ENCODE assay signal across 8 mouse cellular contexts in the genomic region with DNA sequence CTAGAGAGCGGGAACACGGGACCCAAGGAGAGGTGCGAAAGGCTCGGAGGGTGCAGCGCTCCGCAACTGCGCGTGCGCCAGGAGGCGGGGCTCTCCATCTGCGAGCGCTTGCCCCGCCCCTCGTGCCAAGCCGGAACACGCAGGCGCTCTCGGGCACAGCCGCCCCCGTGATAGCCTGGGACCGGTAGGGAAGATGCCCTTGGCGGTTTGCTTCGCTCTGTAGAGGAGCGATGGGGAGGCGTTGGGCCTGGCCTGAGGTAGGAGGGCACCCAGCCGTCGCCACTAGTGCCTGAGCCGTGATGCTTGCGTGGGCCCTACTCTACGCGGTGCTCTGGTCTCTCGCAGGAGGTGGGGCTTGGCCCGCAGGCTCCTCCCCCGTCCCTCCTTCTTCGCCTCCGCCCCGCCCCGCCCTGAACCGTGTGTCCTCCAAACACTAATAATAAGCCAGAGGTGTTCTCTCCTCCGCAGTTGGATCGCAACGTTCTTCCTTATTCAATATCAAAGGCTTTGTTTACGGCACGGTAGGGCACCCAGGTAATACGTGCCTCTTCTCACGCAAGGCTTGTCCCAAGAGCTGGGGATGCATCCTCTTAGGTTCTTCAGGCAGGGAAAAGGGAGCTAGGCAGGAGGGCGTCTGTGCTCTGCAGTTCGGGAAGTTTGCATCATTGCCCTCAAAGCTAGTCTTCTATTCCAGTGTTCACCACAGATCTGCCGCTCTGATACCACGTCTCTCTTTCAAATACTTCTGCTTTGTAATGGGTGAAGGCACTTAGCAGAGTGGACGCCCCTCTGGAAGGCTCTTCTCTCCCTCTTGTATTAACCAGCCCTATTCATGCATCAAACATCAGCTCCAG. TPM values are rescaled to one million over a fixed set of nuclear protein-coding genes. Genes with fewer than 3 reads are reported as not detected.
DNase-seq lines count a peak whose midpoint lies in the region; ATAC-seq and TF ChIP-seq lines count a peak whose summit lies in the region.

A gene (plus strand): TSS at position 123 of the 854 bp plus-strand sequence.

- DNase-seq in 3T3-L1 (ENCODE audit: low read depth, low spot score): peak; percentile 66
- peak; percentile 93 to 96 for DNase-seq in adrenal gland, postnatal 36 days
- peak; percentile 88 to 91 for DNase-seq in heart, adult 18-20 months
- DNase-seq in kidney, adult 2 months: peak; percentile 83
- peak; percentile 94 for DNase-seq in limb, embryonic 11.5 days (ENCODE audit: low spot score)

- H3K27ac ChIP-seq in embryonic facial prominence, embryonic 12.5 days: peak within 1 kb of the TSS; percentile 31; the same call in 1 of the 2 replicates
- H3K27ac ChIP-seq in kidney, adult 2 months (ENCODE audit: insufficient read depth, low read depth, low read length): no peak within 1 kb of the TSS
- H3K27ac ChIP-seq in limb, embryonic 11.5 days (replicated peaks; ENCODE audit: low read depth, low read length): no peak within 1 kb of the TSS
- H3K27ac ChIP-seq in midbrain, embryonic 13.5 days: peak within 1 kb of the TSS; percentile 87
- H3K27ac ChIP-seq in small intestine, adult 2 months (ENCODE audit: insufficient read depth, low read depth, low read length): peak within 1 kb of the TSS; percentile 90

- no peaks in the 10 kb centered on the region for H3K4me1 ChIP-seq in embryonic facial prominence, embryonic 12.5 days
- H3K4me1 ChIP-seq in kidney, adult 2 months (ENCODE audit: control insufficient read depth, insufficient read depth, low read length): no peaks in the 10 kb centered on the region; the same call in 1 of the 2 replicates
- H3K4me1 ChIP-seq in limb, embryonic 11.5 days (ENCODE audit: control insufficient read depth, insufficient read depth, low read length): no peaks in the 10 kb centered on the region
- H3K4me1 ChIP-seq in midbrain, embryonic 13.5 days (replicated peaks): peaks cover 9% of the 10 kb centered on the region
- H3K4me1 ChIP-seq in small intestine, adult 2 months (ENCODE audit: control insufficient read depth, insufficient read depth, insufficient read length, low read length): peaks cover 6% of the 10 kb centered on the region; the same call in 1 of the 2 replicates

- no peaks in the 10 kb centered on the region for H3K9me3 ChIP-seq in embryonic facial prominence, embryonic 12.5 days
- no peaks in the 10 kb centered on the region for H3K9me3 ChIP-seq in limb, embryonic 11.5 days (ENCODE audit: control insufficient read depth, low read length)
- H3K9me3 ChIP-seq in midbrain, embryonic 13.5 days: no peaks in the 10 kb centered on the region

- WGBS in embryonic facial prominence, embryonic 12.5 days: under 1% methylated on average over 51 of the region's 51 CpGs
- 1% methylated on average over 51 of the region's 51 CpGs for WGBS in kidney, adult 2 months
- WGBS in limb, embryonic 11.5 days: under 1% methylated on average over 51 of the region's 51 CpGs
- under 1% methylated on average over 51 of the region's 51 CpGs for whole genome bisulfite sequencing in midbrain, embryonic 13.5 days
- under 1% methylated on average over 51 of the region's 51 CpGs for whole genome bisulfite sequencing in small intestine, adult 2 months

- ATAC-seq in embryonic facial prominence, embryonic 12.5 days (ENCODE audit: insufficient number of reproducible peaks, insufficient read depth, low FRiP score, low TSS enrichment): peak; percentile 97
- ATAC-seq in limb, embryonic 11.5 days (ENCODE audit: insufficient number of reproducible peaks, low FRiP score, low TSS enrichment, low read depth): peak; percentile 93
- ATAC-seq in midbrain, embryonic 13.5 days: peak; percentile 98

- peak within 1 kb of the TSS; percentile 69 for H3K4me2 ChIP-seq in embryonic facial prominence, embryonic 12.5 days (replicated peaks)
- peak within 1 kb of the TSS; percentile 38 for H3K4me2 ChIP-seq in limb, embryonic 11.5 days (ENCODE audit: low read depth, severe bottlenecking)
- H3K4me2 ChIP-seq in midbrain, embryonic 13.5 days (replicated peaks): peak within 1 kb of the TSS; percentile 72

- no peak for TF ChIP-seq POLR2A in kidney, adult 2 months (IDR thresholded peaks at IDR 0.05; ENCODE audit: low read depth, low read length)
- TF ChIP-seq POLR2A in small intestine, adult 2 months (IDR thresholded peaks at IDR 0.05; ENCODE audit: low read depth, low read length): no peak

- H3K27me3 ChIP-seq in embryonic facial prominence, embryonic 12.5 days: peaks cover 42% of the 10 kb centered on the region
- peaks cover 8% of the 10 kb centered on the region for H3K27me3 ChIP-seq in kidney, adult 2 months (replicated peaks; ENCODE audit: control insufficient read depth, insufficient read depth, low read length)
- peaks cover 15% of the 10 kb centered on the region for H3K27me3 ChIP-seq in limb, embryonic 11.5 days (ENCODE audit: control insufficient read depth, insufficient read depth, low read length)
- peaks cover 43% of the 10 kb centered on the region for H3K27me3 ChIP-seq in midbrain, embryonic 13.5 days
- peaks cover 21% of the 10 kb centered on the region for H3K27me3 ChIP-seq in small intestine, adult 2 months (ENCODE audit: control insufficient read depth, insufficient read depth, low read length)

- no peak for TF ChIP-seq CTCF in kidney, adult 2 months (conservative IDR thresholded peaks at IDR 0.05; ENCODE audit: insufficient read depth, insufficient read length, low read depth, low read length)
- no peak for TF ChIP-seq CTCF in small intestine, adult 2 months (IDR thresholded peaks at IDR 0.05; ENCODE audit: extremely low read depth, insufficient read length, insufficient replicate concordance, low read depth, low read length)

- H3K9ac ChIP-seq in embryonic facial prominence, embryonic 12.5 days: peak within 1 kb of the TSS; percentile 55
- H3K9ac ChIP-seq in limb, embryonic 11.5 days (ENCODE audit: low read length): peak within 1 kb of the TSS; percentile 56
- peak within 1 kb of the TSS; percentile 80 for H3K9ac ChIP-seq in midbrain, embryonic 13.5 days (replicated peaks)

- H3K36me3 ChIP-seq in embryonic facial prominence, embryonic 12.5 days: no peaks in the 10 kb centered on the region
- H3K36me3 ChIP-seq in kidney, adult 2 months (ENCODE audit: control insufficient read depth, insufficient read depth, low read length): no peaks in the 10 kb centered on the region
- no peaks in the 10 kb centered on the region for H3K36me3 ChIP-seq in limb, embryonic 11.5 days (ENCODE audit: control insufficient read depth, insufficient read depth, low read length)
- H3K36me3 ChIP-seq in midbrain, embryonic 13.5 days: no peaks in the 10 kb centered on the region
- no peaks in the 10 kb centered on the region for H3K36me3 ChIP-seq in small intestine, adult 2 months (ENCODE audit: control insufficient read depth, insufficient read depth, low read length)

- peak within 1 kb of the TSS; percentile 71 for H3K4me3 ChIP-seq in embryonic facial prominence, embryonic 12.5 days
- peak within 1 kb of the TSS; percentile 87 for H3K4me3 ChIP-seq in kidney, adult 2 months (ENCODE audit: insufficient read depth, low read depth, low read length)
- peak within 1 kb of the TSS; percentile 57 for H3K4me3 ChIP-seq in limb, embryonic 11.5 days (ENCODE audit: low read depth, low read length)
- H3K4me3 ChIP-seq in midbrain, embryonic 13.5 days (replicated peaks): peak within 1 kb of the TSS; percentile 72
- H3K4me3 ChIP-seq in small intestine, adult 2 months (ENCODE audit: low read depth, low read length): peak within 1 kb of the TSS; percentile 94

RNA-seq across cellular contexts. Expression of the gene that starts here (rescaled TPM):
- total RNA-seq in adrenal gland, postnatal 36 days (2021): under 1 TPM; 0.50 to 0.82 TPM
- not detected in 2 replicates for polyA plus RNA-seq in embryonic facial prominence, embryonic 12.5 days (2016; fragmentation: Nextera tagmentation; extraction: Ambion mirVana)
- not detected for total RNA-seq in heart, adult 18-20 months (2021)
- polyA plus RNA-seq in kidney, adult 2 months (2012; rRNA removed): 0.26 and 0.34 TPM in 2 replicates
- 0.45 and 1.2 TPM in 2 replicates for polyA plus RNA-seq in limb, embryonic 11.5 days (2014; fragmentation: Nextera tagmentation; extraction: Ambion mirVana)
- 0.12 TPM in 1 of 2 replicates, not detected in the other for polyA plus RNA-seq in midbrain, embryonic 13.5 days (2015; fragmentation: Nextera tagmentation; extraction: Ambion mirVana)
- polyA plus RNA-seq in small intestine, adult 2 months (2012; rRNA removed): not detected in 2 replicates

Comparison
In these comparisons a context has a peak if more than half of its experiments do, and no peak if none do; other contexts are left out.
1. Peak in DNase-seq in adrenal gland, postnatal 36 days; RNA of the gene not detected or under 1 TPM.
2. Peak in ATAC-seq, H3K4me3 ChIP-seq, H3K27ac ChIP-seq, H3K9ac ChIP-seq and H3K4me2 ChIP-seq in embryonic facial prominence, embryonic 12.5 days; RNA of the gene not detected or under 1 TPM.
3. Peak in DNase-seq in heart, adult 18-20 months; RNA of the gene not detected or under 1 TPM.
4. Peak in DNase-seq and H3K4me3 ChIP-seq in kidney, adult 2 months; RNA of the gene not detected or under 1 TPM.
5. Peak in ATAC-seq, H3K4me3 ChIP-seq, H3K27ac ChIP-seq, H3K9ac ChIP-seq and H3K4me2 ChIP-seq in midbrain, embryonic 13.5 days; RNA of the gene not detected or under 1 TPM.